Mouse (Mus musculus): ENCODE measurements around the gene Olfr1341. TPM values are rescaled to one million over a fixed set of nuclear protein-coding genes. Genes with fewer than 3 reads are reported as not detected.
A peak's percentile ranks its signal among the peaks of the same experiment; 100 is the strongest.

Gene Olfr1341
- polyA plus RNA-seq, 1 experiment from 2014 or later, result not detected

DNA sequence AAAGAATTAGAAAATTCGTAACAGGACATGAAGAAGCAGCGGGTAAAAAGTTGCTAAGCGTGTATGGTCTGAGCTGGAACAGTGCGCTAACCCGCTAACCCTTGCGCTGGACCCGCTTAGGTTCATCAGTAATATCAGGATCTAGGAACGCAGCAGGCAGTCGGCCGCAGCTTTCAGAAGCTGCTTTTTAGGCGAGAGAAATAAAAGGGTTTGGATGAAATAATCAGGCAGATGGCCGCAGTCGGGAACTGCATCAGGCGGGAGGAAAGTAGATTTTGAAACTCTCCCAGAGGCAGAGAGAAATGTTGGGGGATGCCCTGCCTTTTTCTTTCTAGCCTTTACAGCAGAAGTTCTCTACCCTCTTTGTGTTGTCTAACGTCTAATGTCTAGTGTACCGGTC, 38.6 kb downstream of the Olfr1341 start:
- Histone ChIP-seq H3K27ac (no peak overlapping the region), H3K4me1 (peaks cover 4% of the 10 kb centered on the region; the same call in 1 of the 2 replicates), H3K4me3 (no peak overlapping the region), H3K36me3 (no peaks in the 10 kb centered on the region), H3K4me2 (replicated peaks) (peak overlapping the region; percentile 24; the same call in 1 of the 2 replicates), H3K27me3 (peaks cover 27% of the 10 kb centered on the region), H3K9ac (no peak overlapping the region), H3K9me3 (replicated peaks) (peaks cover 9% of the 10 kb centered on the region; the same call in 1 of the 2 replicates)
- ATAC-seq (ENCODE audit: low FRiP score), result no peak
- 3% methylated on average over 16 of the region's 16 CpGs for WGBS

- H3K4me2 ChIP-seq (replicated peaks), result no peak within 1 kb of the TSS
- H3K4me1 ChIP-seq, result no peaks in the 10 kb centered on the region
- no peak within 1 kb of the TSS for H3K27ac ChIP-seq
- ATAC-seq (ENCODE audit: low FRiP score), result no peak
- H3K4me3 ChIP-seq, result no peak within 1 kb of the TSS
- 73% methylated on average over 1 of the region's 1 CpGs for WGBS
- H3K36me3 ChIP-seq, result no peaks in the 10 kb centered on the region
- H3K27me3 ChIP-seq, result no peaks in the 10 kb centered on the region
- H3K9ac ChIP-seq, result no peak within 1 kb of the TSS
- no peaks in the 10 kb centered on the region for H3K9me3 ChIP-seq (replicated peaks)
Observed at GRCm38 (mm10) chr4:118758637-118759036, 55.3 kb downstream of the Olfr1341 start, which contains the start of gene Olfr1338. TSS of gene Olfr1338 (minus strand) at chr4:118758737.

Other genes starting within 250 kb of the Olfr1341 start
- 0.53 and 0.56 TPM in 2 replicates for gene Mpl, start 246.0 kb upstream of the Olfr1341 start, polyA plus RNA-seq (2016; fragmentation: Nextera tagmentation; extraction: Ambion mirVana)
- 19.0 and 21.1 TPM in 2 replicates for gene Tie1, start 213.5 kb upstream of the Olfr1341 start, polyA plus RNA-seq (2016; fragmentation: Nextera tagmentation; extraction: Ambion mirVana)
- 0.50 and 1.2 TPM in 2 replicates for gene 2610528J11Rik, start 176.5 kb upstream of the Olfr1341 start, polyA plus RNA-seq (2016; fragmentation: Nextera tagmentation; extraction: Ambion mirVana)
- 0.72 and 0.81 TPM in 2 replicates for gene Tmem125, start 159.5 kb upstream of the Olfr1341 start, polyA plus RNA-seq (2016; fragmentation: Nextera tagmentation; extraction: Ambion mirVana)
- gene Cfap57, start 82.7 kb upstream of the Olfr1341 start, polyA plus RNA-seq (2016; fragmentation: Nextera tagmentation; extraction: Ambion mirVana), result 1.7 TPM in 2 replicates
- gene Ebna1bp2, start 82.7 kb upstream of the Olfr1341 start, polyA plus RNA-seq (2016; fragmentation: Nextera tagmentation; extraction: Ambion mirVana), result 151 and 160 TPM in 2 replicates
- not detected in 2 replicates for gene Olfr62, start 44.6 kb upstream of the Olfr1341 start, polyA plus RNA-seq (2016; fragmentation: Nextera tagmentation; extraction: Ambion mirVana)
- gene Olfr1342, start 10.8 kb upstream of the Olfr1341 start, polyA plus RNA-seq (2016; fragmentation: Nextera tagmentation; extraction: Ambion mirVana), result 0.09 TPM in 1 of 2 replicates, not detected in the other
- gene Olfr1340, start 16.6 kb downstream of the Olfr1341 start, polyA plus RNA-seq (2016; fragmentation: Nextera tagmentation; extraction: Ambion mirVana), result not detected in 2 replicates
- gene Olfr1339, start 28.7 kb downstream of the Olfr1341 start, polyA plus RNA-seq (2016; fragmentation: Nextera tagmentation; extraction: Ambion mirVana), result not detected in 2 replicates
- not detected in 2 replicates for gene Olfr1338, start 55.2 kb downstream of the Olfr1341 start, polyA plus RNA-seq (2016; fragmentation: Nextera tagmentation; extraction: Ambion mirVana)
- gene Olfr1337, start 79.1 kb downstream of the Olfr1341 start, polyA plus RNA-seq (2016; fragmentation: Nextera tagmentation; extraction: Ambion mirVana), result not detected in 2 replicates
- not detected in 2 replicates for gene Olfr1335, start 106.4 kb downstream of the Olfr1341 start, polyA plus RNA-seq (2016; fragmentation: Nextera tagmentation; extraction: Ambion mirVana)
- gene Olfr1333, start 132.8 kb downstream of the Olfr1341 start, polyA plus RNA-seq (2016; fragmentation: Nextera tagmentation; extraction: Ambion mirVana), result not detected in 2 replicates
- gene Olfr1331, start 161.1 kb downstream of the Olfr1341 start, polyA plus RNA-seq (2016; fragmentation: Nextera tagmentation; extraction: Ambion mirVana), result not detected in 2 replicates
- gene Olfr1330, start 185.1 kb downstream of the Olfr1341 start, polyA plus RNA-seq (2016; fragmentation: Nextera tagmentation; extraction: Ambion mirVana), result not detected in 2 replicates
- gene Olfr1329, start 213.9 kb downstream of the Olfr1341 start, polyA plus RNA-seq (2016; fragmentation: Nextera tagmentation; extraction: Ambion mirVana), result not detected in 2 replicates
- gene Olfr1328, start 235.1 kb downstream of the Olfr1341 start, polyA plus RNA-seq (2016; fragmentation: Nextera tagmentation; extraction: Ambion mirVana), result not detected in 2 replicates

Measured in hindbrain, embryonic 12.5 days (tissue).